Mouse (Mus musculus) urinary bladder, postnatal 4 days (tissue): ENCODE measurements at regions not wholly inside any gene's neighbourhood (a gene's known extent, or its start where the extent isn't known, plus 50 kb on each side); places are given as distances from the start of the nearest gene placed in this dataset.
"Not testable (repeated sequence)": the region's sequence is repeated elsewhere in the genome, so short reads cannot be mapped to it uniquely, and the experiment has no call there.

ENCODE experiments used
- DNase-seq, 2 experiments: peaks; one replicate each; pipeline ENCODE4 v3.0.0; 2021 to 2022; ENCODE audit warnings: low spot score in 2 of 2

DNA sequence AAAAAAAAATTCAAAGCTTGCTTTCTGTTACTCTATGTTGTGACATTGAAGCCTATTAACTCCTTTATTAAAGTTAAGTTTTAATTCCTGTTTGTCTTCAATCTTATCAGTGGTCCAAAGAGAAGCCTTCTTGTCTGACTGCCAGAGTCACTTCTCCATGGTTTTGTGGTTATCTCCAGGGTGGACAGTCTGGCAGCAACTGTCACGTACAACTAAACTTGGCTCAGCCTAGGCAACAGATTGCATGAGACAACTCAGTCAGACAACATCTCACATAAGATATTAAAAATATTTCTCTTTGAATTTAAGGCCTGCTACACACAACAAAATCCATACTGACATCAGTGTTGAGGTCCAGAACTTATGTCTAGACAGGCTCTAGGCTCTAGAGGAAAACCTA, 406.7 kb upstream of the Slc39a10 start:
- no peak for DNase-seq

- DNase-seq = no peak
Measured at GRCm38 (mm10) chr1:47285639-47286038, 393.0 kb upstream of the Slc39a10 start.

GRCm38 (mm10) chr1:47278321-47279020, 385.8 kb upstream of the Slc39a10 start:
- DNase-seq = no peak

DNA sequence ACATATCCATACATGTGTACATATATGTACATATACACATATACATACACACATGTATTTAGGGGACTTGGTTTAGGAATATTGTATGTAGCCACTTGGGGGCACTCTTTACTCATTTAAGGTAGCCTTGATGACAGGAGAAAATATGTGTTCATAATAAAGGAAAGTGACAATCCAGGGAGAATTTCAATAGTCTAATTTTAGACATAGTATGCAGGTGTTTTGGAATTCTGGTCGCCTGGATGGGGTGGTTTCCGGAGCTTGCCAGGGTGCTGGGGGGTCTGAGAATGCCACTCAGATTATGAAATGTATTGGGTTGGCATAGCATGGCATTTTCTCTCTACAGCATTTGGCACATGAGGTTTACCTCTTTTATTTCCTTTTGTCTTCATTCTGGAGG, 385.2 kb upstream of the Slc39a10 start:
- DNase-seq = no peak

GRCm38 (mm10) chr1:47272131-47272530, 379.5 kb upstream of the Slc39a10 start:
- DNase-seq = no peak

DNA sequence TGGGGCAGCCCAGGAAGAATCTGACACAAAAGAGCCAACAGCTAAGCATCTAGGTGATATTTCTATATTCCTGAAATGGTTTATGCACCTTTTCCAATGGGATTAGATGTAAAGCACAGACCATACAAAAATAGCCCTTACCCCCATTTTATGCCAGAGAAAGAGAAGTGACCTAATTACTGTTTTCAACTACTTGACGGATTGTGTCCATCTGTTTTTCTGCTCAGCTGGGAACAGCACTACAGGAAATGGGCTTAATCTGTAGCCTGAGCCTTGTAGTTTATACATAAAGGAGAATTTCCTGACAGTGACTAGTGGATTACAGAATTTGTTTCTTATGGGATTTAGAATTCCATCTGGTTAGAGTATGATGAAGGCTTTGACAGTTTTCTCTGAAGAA, 371.0 kb upstream of the Slc39a10 start:
- no peak for DNase-seq

GRCm38 (mm10) chr1:47261505-47262130, 369.0 kb upstream of the Slc39a10 start:
- no peak for DNase-seq

GRCm38 (mm10) chr1:47250706-47251105, 358.1 kb upstream of the Slc39a10 start:
- DNase-seq = not testable (repeated sequence)

- no peak for DNase-seq
Measured at GRCm38 (mm10) chr1:47217088-47217487, 324.4 kb upstream of the Slc39a10 start.

- no peak for DNase-seq
Measured at GRCm38 (mm10) chr1:47216419-47217002, 323.9 kb upstream of the Slc39a10 start.

DNA sequence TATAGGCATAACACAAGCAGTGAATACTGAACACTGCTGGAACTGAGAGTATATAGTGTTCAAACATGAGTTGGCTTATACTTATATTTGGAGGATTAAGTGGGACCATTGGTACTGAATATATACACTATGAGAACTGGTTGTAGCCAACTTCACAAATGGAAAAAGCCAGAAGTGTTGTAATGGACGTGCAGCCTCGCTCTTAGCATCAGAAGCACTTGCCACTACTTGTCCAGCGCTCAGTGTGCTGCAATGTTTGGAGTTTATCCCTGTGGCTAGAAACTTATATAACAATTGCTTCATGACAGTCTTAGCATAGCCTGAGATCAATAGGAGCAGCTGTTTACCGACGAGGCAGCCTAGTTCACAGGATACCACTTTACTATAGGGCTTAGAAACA, 320.8 kb upstream of the Slc39a10 start:
- DNase-seq = no peak

DNA sequence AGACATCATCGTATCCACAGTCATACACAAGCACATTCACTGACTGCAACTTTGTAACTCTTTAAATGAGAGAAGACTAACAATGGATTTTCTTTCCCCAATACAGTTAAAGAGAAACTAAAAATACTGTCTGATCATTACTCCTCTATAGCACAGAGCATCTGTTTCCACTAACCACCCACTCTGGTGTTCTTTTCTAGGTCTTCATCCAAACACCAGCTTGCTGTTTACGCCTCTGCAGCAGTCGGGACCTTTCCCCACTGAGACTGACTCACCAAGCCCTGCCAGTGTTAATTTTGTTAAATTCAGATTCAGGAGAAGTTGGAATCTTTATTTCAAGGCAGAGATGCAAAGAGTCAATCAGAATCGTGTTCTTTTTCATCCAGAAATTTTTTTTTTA, 300.3 kb upstream of the Slc39a10 start:
- no peak for DNase-seq

- no peak for DNase-seq
Measured at GRCm38 (mm10) chr1:47164417-47164816, 271.8 kb upstream of the Slc39a10 start.

- no peak for DNase-seq
Measured at GRCm38 (mm10) chr1:47163808-47164410, 271.3 kb upstream of the Slc39a10 start.

- not testable (repeated sequence) for DNase-seq
Measured at GRCm38 (mm10) chr1:47130031-47130430, 237.4 kb upstream of the Slc39a10 start.

- no peak for DNase-seq
Measured at GRCm38 (mm10) chr1:47119636-47120035, 227.0 kb upstream of the Slc39a10 start.

GRCm38 (mm10) chr1:47116681-47117080, 224.0 kb upstream of the Slc39a10 start:
- not testable (repeated sequence) for DNase-seq

DNA sequence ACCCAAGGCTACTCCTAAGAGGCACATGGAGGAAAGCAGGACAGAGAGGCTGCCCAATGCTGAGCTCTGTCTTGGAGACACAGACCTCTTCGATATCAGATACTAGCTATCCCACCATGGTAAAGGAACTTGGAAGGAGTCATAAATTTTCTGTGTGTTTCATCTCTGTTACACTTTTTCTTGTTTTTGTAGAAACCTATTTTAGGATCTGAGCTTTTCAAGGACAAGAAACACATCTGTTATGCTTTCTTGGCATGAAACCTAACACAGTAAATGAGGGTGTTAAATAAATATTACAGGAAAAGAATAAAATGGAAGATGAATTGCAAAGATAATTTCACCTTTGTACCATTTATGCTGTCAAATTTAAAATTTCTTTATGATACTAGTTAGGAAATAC, 219.8 kb upstream of the Slc39a10 start:
- no peak for DNase-seq

DNA sequence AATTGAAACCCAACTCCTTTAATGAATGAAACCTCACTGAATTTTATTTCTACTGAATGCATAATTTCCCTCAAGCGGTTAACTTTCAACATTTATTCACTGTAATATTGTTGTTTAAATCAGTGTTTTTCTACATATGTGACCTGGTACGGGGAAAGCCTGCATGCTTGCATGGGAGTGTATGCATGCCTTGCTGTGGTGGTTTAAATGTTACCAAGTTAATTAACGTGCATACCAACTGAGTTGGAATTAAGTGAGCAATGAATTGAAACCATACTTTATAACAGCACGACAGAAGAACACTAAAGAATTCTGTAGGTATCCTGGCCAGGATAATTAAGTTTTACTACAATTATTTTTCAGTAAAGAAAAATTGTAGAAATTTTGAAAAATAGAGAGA, 211.4 kb upstream of the Slc39a10 start:
- DNase-seq = no peak

DNA sequence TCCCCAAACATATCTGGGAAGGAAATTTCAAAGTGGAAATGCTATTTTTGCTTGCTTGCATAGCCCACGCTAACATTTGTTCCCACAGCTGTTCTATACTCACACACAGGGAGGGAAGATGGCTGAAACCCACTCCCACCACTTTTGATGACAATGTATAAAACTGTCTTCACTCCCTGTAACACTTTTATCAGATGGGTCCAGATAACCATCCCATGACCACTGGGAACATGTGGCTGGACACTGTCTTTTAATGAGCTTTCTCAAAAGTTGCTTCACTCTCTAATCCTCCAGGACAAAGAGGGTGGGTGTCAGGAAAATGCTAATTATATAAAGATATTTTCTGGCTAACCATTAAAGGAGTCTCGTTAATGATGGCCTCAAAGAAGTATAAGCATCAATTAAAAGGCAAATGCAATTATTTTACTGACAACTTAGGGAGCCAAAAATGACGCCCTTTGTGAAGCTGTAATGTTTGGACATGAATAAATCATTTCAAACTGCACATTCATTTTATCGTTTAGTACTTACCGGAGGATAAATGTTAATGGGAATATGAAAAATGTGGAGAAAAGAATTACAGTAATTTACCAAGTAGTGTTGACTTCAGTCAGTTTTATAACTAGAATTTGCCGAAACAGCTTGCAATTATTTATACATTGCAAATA, 210.8 kb upstream of the Slc39a10 start:
- DNase-seq = no peak

- no peak for DNase-seq
Measured at GRCm38 (mm10) chr1:47097084-47097996, 204.7 kb upstream of the Slc39a10 start.
